Mouse (Mus musculus) megakaryocyte-erythroid progenitor cell, adult 5-6 weeks (primary cell): ENCODE measurements around the gene Scp2. TPM values are rescaled to one million over a fixed set of nuclear protein-coding genes. Genes with fewer than 3 reads are reported as not detected.
"Not testable (repeated sequence)": the region's sequence is repeated elsewhere in the genome, so short reads cannot be mapped to it uniquely, and the experiment has no call there.

Experiments used
- ATAC-seq: replicated peaks from 2 replicates; pipeline ENCODE4 v1.8.0; 2016; ENCODE audit warnings: mild to moderate bottlenecking, inconsistent platforms; ENCODE audit not compliant: severe bottlenecking, poor library complexity, low FRiP score, low TSS enrichment
- total RNA-seq, 2 experiments: library from RNA; stranded (forward) in 1 of 2; stranded (reverse) in 1 of 2; fragments of 200-1000, 215-1000 nt in 1 of 2; fragments of >200 nt in 1 of 2; fragmentation: Nextera tagmentation in 1 of 2; gene quantifications; 2 replicates each; pipeline ENCODE4 v1.2.3; 2014 to 2017

Scp2 gene
- total RNA-seq, 2 experiments from 2014 or later = 129 to 203 TPM

GRCm38 (mm10) chr4:108116466-108116865 lies 28.3 kb downstream of the Scp2 start:
- ATAC-seq = no peak

DNA sequence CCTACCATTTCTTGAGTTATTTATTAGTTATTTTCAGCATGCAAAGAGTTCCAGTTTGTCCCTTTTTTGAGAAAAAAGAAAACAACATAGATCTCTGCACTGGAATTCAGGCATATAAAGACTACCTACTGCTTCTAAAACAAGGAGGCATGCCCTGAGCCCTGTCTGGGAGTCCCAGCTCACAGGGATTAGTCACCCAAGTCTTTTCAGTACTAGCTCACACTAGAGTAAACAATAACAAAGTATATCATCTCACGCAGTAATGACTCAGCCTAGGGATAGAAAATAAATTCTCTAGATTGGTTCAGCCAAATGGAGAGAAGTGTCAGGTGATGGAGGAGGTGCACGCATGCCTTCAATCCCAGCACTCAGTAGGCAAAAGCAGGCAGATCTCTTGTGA lies 34.1 kb downstream of the Scp2 start:
- ATAC-seq = no peak

- ATAC-seq = no peak
Observed at GRCm38 (mm10) chr4:108109728-108110127, 35.1 kb downstream of the Scp2 start.

GRCm38 (mm10) chr4:108096345-108096744 lies 48.5 kb downstream of the Scp2 start, which contains the start of gene Podn:
Gene Podn (minus strand): TSS chr4:108096445.
- ATAC-seq = no peak

DNA sequence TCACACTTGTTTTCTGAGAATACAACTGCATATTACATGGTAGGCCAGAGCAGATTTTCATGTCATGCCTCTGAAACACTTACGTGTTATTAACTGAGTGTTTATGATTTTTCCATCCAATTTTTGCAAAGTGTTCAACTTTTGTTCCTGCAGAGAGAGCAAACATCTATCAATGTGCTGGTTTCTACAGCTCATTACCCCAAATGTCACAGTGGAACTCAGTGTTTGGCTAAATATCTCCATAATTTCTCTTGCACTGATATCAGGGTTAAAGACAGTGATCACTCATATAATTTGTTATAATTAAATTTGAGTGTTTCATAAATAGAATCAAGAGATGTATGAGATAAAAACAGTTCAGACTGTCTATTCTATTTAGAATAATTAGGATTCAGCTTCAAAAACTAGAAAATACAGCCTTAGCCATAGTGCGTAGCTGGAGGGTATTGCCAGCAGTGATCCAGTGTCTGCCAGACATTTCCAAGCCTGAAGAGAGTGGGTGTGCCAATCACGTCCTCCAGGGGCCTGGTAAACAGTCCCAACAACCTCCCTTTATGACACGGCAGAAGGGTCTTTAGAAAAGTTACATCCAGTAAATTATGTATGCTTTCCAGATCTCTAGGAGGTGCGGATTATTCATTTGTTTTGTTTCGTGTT lies 51.9 kb downstream of the Scp2 start:
- ATAC-seq = no peak

DNA sequence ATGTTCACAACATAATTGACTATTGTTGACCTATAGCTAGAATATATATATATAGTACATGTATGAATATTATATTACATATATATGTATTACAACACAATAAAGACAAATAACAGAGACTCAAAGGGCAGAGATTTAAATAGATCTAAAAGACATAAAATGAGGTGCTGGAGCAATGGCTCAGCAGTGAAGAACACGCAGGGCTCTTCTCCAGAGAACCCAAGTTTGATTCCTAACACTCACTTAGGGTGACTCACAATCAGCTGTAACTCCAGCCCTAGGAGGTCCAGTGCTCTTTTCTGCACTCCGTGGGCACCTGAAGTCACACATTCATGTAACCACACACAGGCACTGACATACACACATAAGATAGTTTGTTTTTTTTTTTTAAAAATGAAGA lies 60.8 kb downstream of the Scp2 start:
- ATAC-seq = no peak

DNA sequence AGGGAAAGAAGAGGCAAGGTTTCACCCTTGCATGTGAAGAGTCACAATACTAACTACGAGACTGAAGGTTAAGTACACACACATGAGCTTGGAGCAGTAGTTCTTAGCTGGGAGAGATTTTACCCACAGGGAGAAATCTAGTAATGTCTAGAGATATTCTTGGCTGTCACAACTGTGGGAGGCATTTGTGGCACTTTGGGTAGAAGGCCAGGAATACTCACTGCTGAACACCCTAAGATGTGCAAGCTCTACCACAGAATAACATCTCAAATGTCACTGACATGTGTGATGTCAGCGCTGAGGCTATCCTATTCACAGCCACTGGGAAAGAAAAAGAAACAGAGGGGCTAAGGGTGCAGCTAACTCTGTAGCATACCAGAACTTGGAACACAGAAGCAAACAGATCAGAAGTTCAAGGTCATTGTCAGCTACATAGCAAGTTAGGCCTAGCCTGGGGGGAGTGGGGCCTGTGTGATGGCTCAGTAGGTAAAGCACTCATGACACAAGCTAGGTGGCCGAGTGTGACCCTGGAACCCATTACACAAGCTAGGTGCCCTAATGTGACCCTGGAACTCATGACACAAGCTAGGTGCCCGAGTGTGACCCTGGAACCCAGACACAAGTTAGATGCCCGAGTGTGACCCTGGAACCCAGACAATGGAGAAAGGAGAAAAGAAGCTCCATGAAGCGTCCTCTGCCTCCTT lies 61.6 kb downstream of the Scp2 start:
- no peak for ATAC-seq

DNA sequence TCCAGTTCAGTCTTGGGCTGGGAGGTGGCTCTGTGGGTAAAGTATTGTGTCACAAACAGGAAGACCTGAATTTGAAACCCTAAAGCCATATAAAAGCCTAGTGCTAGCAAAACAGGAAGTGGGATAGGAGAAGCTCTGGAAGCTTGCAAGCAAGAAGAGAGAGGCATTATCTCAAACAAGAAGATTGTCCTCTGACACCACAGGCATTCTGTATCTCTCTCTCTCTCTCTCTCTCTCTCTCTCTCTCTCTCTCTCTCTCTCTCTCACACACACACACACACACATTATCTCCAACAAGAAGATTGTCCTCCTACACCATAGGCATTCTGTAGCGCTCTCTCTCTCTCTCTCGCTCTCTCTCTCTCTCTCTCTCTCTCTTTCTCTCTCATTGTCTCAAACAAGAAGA lies 62.4 kb downstream of the Scp2 start:
- no peak for ATAC-seq

DNA sequence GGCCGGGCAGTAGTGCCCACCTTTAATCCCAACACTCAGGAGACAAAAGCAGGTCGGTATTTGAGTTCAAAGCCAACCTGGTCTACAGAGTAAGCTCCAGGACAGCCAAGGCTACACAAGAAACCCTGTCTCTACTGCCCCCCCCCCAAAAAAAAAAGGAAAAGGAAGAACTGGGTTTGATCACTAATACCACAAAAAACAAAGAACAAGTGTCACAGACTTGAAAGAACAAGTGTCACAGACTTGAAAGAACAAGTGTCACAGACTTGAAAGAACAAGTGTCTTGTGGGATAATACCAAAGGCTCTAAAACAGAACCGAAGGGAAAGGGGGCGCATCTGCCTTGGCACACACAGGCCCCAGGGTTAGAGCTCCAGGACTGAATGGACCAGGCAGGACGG lies 63.9 kb downstream of the Scp2 start:
- no peak for ATAC-seq

DNA sequence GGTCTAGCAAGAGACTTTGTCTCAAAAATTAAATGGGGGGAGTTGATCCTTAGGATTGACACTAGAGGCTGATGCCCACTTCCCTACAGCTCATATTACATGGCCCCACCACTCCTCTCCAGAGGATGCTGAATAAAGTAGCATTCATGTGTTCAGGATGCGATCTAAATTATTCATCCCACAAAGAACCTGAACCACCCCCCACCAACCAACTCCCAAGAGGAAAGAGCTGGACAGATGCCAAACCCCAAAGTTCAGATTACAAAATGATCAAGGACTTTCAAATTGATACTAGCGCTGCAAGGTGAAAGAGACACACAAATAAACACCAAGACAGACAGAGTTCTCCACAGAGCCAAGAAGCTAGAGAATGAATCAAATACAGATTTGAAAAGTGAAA lies 65.0 kb downstream of the Scp2 start:
- no peak for ATAC-seq

DNA sequence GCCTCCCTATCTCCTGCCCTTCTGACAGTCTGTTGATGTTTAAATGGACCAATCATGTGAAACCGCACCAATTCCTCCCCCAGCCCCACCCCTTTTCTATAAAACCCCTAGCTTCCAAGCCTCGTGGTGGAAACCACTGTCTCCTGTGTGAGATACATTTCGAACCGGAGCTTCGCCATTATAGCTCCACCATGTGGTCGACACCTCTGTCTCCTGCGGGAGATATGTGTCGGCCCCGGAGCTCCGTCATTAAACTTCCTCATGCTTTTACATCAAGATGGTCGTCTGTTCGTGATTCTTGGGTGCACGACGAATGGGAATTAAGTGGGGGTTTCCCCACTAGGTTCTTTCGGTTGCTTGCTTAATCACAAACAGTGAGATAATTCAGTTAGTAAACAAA lies 65.6 kb downstream of the Scp2 start:
- ATAC-seq = not testable (repeated sequence)

DNA sequence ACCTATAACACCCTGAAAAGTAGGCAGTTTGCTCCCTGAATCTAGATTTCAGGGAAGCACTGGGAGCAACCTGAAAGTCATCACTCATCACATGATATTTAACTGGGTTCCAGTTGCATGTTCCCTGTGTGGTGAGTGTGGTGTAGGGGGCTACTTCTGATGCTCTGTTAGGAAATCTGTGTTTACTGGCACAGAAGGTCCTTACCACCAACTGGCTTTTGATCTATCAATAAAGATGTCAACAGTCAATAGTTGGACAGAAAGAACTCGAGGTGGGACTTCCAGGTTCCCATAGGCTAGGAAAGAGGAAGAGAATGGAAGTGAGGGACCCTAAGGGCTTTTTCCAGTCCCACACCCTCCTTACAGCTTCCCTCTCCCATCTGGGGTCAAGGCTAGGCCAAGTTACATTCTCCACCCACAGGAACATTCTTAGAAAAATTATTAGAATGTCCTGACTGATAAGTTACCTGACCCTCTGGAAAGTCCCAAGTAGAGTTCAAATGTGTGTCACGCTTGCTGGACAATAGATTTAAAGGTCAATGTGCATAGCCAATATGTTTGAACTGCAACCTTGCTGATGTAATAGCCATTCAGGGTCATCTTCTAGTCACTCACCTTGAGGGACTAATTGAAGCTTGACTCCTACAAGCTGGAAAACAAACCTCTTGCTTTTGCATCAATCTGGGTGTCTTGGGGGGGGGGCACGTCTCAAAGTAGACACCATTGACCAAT lies 67.4 kb downstream of the Scp2 start:
- no peak for ATAC-seq

- ATAC-seq = no peak
Observed at GRCm38 (mm10) chr4:108074204-108074823, 70.5 kb downstream of the Scp2 start.

GRCm38 (mm10) chr4:108072086-108072485 lies 72.7 kb downstream of the Scp2 start:
- ATAC-seq = no peak

GRCm38 (mm10) chr4:108071235-108071901 lies 73.4 kb downstream of the Scp2 start:
- peak; percentile 100 for ATAC-seq

GRCm38 (mm10) chr4:108070723-108071122 lies 74.1 kb downstream of the Scp2 start:
- no peak for ATAC-seq

DNA sequence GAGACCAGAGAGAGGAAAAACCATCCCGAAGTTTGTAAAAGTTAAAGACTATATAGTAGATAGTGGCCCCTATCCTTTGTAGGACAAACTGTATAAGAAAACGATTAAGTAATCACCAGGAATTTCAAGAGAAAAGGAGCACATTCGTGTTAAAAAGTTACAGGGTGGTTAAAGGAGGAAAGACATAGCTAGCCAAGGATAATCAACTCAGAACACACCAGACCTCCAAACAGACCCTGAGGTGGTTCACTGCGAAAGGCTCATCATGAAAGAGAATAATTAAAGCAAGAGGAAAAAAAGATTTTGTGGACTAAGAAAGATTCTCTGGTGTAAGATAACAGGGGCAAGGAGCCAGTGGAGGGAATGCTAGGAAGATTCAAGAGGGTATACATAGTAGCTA lies 74.5 kb downstream of the Scp2 start:
- no peak for ATAC-seq

- no peak for ATAC-seq
Observed at GRCm38 (mm10) chr4:108068081-108068480, 76.7 kb downstream of the Scp2 start.

- no peak for ATAC-seq
Observed at GRCm38 (mm10) chr4:108067261-108067660, 77.5 kb downstream of the Scp2 start.

GRCm38 (mm10) chr4:108066569-108066968 lies 78.2 kb downstream of the Scp2 start:
- no peak for ATAC-seq
